Mouse (Mus musculus) layer of hippocampus, adult 18-20 months (tissue): ENCODE results near the gene Tmem74b. TPM values are rescaled to one million over a fixed set of nuclear protein-coding genes. Genes with fewer than 3 reads are reported as not detected.
A peak's percentile ranks its signal among the peaks of the same experiment; 100 is the strongest.

ENCODE experiments used
- DNase-seq, 2 experiments: peaks; one replicate each; pipeline ENCODE4 v3.0.0; 2022; ENCODE audit warnings: low spot score in 2 of 2
- total RNA-seq, 2 experiments: library from RNA; stranded (reverse); gene quantifications; 2 replicates each; pipeline ENCODE4 v1.2.3; 2021

Gene Tmem74b
- total RNA-seq, 2 experiments from 2014 or later, result 4.5 to 4.6 TPM

DNA sequence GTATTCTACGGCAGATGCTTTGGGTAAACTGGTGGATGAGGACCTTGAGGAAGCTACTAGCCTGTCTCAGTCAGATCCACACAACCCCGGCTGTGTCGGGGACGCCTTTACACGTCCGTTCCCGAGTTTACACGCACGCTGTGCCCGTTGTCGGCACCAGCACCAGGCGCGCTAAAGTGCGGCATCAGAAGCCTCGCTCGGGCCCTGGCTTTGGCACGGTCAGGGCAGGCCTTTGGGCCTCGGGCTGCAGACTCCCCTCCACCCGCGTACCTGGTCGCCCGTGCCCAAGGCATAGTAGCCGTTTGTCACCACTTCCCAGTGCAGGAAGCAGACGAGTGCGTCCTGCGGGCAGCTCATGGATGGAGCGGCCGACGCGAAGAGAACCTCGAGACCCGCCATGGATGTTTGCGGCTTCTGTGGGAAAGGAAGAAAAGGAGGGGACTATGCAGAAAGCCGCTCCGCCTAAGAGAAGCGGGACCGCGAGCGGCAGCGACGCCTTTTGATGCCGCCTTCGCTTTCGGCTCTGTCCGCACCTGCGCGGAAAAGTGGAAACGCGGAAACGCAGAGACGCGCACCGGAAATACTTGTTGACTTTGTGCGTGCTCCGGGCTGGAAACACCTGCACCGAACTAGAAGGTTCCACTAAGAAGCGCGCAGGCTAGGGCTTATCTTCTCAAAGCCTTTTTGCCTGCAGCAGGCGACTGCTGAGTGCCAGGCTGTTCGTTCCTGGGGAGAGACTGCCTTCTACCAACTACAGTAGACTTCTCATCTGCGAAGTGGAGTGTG lies 39.1 kb downstream of the Tmem74b start:
- DNase-seq, result peak; percentile 87 to 94

DNA sequence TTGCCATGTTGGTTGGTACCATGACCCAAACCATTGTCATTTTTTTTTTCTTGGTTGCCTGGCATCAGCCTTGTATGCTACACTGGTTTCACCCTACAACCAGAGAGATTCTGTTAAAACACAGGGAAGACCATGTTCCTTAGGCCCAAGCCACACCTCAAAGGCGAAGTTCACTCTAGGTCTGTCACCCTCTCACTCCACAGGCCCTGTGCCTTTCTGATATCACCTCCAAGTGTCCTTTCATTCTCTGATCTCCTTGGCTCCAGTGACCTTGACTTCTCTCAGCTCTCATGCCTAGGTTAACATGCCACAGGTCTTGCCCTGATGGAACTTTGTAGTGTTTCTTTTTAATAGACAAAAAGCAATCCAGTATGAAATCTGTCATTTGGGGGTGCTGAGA lies 40.3 kb downstream of the Tmem74b start:
- DNase-seq, result no peak

DNA sequence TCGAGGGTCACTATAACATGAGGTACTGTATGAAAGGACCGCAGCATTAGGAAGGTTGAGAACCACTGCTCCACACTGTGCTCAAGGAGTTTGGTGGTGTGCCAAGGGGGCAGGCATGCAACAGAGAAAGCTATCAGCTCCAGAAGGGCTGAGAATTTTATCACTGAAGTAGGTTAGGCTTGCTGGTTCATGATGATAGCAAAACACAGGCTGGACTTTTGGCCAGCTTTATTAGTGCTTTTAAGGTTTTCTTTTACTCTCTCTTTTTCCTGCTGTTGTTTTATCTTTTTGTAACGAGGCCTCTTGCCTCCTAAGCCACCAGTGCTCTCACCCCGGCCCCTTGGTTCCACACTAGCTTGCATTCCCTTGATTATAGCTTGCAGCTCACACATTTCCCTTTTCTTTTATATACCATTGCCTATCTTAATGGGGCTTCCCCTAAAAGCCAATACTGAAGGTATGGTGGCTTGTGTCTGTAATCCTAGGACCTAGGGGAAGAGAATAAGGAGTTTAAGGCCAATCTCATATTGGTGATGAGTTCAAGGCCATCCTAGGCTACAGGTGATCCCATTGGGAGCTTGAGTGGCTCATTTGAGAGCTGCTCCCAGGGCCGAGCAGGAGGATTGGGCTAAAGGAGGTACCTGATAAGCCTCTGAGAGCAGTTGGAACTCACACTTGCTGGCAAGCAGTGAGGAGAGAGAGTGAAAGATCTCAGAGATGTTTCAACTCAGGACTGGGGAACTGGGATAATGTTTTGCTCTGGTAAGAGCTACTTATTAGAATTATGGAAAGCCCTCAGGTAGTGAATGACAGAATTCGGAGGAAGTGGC lies 41.3 kb downstream of the Tmem74b start:
- no peak for DNase-seq

DNA sequence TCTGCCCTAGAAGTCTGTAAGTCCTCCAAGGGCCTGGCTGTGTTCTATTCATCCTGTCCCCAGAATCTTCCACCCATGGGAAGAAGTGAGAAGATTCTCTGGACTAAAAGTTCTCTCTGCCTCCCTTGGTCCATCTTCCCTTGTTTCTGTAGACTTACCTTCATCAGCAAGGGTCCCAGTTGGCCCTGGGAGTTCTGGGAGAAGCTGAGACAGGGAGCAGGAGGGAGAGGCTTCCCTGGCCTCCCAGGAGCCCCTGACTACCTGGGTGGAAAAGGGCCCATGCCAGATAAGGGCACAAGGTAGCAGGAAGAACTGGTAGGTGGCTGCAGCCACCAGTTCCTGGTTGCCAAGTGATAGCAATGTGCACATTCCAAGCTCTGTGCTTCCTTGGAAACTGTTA lies 42.0 kb downstream of the Tmem74b start, which contains the start of gene Psmf1:
Gene Psmf1 (minus strand): TSS at position 342 of the 400 bp plus-strand sequence.
- no peak for DNase-seq

DNA sequence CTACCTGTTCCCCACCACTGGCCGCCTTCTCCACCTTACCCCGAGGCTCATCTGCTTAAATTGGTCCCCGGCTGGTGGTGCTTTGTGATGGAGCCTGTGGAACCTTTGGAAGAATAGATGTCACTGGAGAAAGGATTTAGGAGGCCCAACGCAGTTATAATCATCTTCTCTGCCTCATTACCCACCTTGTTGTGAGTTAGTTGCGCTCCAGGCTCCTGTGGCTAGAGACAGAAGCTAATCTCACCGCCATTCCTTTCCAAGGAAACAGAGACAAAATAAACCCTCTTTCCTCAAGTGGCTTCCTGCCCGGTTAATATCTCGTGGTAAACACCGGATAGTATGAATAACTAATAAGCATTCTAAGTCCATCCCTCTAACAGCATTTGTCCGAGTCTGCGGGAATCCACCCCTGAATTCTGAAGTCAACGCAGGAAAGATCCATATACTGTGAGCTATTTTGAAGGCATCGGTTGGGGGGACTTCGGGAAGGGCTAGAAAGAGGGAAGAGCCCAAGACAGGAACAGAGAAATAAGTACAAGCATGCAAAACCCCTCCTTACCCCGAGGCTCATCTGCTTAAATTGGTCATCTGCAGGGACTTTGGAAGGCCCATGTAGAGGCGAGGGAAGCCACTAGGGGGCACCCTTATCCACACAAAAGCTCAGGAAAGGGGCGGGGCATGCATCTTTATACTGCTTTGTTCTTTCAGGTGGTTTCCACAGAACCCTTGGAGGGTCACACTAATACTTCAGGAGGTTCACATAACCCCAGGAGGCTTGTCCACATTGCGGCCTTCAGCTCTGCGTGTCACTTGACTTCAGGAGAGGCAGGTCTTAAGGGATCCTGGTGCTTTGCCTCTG lies 46.3 kb downstream of the Tmem74b start:
- peak; percentile 65 to 83 for DNase-seq

DNA sequence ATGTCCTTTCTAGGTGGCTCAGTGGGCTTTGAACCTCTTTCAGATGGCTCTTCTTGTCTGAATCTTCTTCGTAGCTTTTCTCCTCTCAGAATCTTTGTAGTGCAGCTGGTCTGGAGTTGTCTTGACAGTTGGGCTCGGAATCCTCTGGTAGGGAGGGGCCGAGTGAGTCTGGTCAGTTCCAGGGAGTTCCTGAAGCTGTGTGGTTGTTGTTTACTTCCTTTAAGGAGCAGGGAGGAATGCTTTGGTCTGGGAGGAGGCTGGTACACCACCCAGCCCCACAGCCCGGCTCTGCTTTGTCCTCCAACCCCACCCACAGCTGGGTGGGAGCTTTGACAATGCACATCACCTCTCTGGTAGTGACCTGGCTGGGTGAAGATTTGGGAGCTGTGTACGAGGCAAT lies 49.5 kb downstream of the Tmem74b start:
- no peak for DNase-seq

DNA sequence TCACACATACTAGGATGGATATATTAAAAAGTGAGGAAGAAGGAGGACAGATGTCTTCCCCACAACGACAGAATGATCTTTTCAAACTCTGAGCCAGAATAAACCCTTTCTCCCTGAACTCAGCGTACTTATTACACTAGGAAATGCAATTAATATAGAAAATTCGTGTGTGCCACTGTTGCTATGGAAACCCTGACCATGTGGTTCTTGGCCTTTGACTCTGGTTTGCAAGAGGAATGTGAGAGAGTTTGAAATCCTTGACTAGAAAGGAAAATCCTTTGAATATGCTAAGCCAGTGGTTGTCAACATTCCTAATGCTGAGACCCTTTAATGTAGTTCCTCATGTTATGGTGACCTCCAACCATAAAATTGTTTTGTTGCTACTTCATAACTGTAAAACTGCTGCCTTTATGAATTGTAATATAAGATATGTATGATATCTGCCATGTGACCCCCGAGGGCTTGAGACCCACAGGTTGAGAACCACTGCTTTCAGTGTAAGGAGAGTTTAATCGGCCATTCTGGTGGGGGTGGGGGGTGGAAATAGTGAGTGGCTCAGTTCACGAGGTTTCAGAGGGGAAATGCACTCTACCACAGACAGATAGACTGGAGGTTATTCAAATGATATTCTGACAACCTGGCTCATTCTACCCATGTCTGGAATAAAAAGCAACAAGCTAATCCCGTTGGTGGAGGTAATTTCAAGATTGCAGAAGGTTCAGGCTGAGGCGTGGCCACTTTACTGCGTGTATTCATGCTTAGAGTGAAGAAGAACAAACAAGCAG lies 54.7 kb downstream of the Tmem74b start:
- DNase-seq, result no peak

DNA sequence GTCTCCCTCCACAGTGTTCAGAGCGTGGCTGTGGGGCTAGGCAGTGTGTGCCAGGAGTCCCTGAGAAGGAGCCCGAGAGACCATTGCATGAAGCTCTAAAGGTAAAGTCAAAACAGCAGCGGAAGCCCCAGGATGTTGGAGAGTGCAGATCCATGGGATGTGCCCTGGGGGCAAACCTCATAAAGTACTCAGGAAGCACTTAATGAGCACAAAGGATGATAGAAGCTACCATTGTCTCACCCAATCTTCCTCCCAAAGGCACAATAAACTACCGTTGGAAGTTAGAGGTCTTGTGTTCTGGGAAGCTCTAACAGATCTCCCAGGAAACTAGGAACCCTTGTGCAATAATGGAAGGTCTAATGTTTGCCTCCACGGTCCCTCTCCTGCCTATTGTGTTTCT lies 55.6 kb downstream of the Tmem74b start:
- no peak for DNase-seq

DNA sequence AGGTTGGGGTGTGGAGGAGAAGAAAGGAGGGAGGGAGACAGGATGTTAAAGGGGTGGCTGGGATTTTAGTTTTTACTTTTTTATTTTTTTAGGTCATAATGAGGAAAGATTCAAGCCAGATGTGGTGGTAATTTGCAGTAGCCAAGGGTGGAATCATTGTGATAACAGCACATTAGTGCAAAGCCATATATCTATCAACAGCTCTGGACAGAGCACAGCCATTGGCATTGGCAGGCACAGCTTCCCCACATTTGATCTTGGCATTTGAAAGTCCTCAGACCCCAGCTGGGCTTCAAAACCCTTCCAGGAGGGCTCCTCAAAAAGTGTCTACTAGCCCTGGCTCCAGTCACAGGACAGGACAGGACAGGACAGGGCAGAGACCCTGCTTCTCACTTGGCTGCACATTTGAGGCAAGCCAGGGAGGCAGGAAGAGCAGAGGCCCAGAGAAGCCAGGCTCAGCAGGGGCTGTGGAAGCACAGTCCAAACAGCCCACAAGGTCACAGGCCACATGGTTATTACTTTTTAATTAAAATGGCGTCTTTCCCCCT lies 57.1 kb downstream of the Tmem74b start:
- no peak for DNase-seq

Other genes starting within 250 kb of the Tmem74b start
- gene 4921509C19Rik, start 225.9 kb upstream of the Tmem74b start, total RNA-seq, result not detected
- 100 to 1,000 TPM; 146 to 148 TPM for gene Nsfl1c, start 207.8 kb upstream of the Tmem74b start, total RNA-seq
- 100 to 1,000 TPM; 972 to 973 TPM for gene Fkbp1a, start 159.5 kb upstream of the Tmem74b start, total RNA-seq
- 1 to 10 TPM; 1.7 to 2.5 TPM for gene Sdcbp2, start 129.4 kb upstream of the Tmem74b start, total RNA-seq
- 100 to 1,000 TPM; 403 to 407 TPM for gene Snph, start 69.4 kb upstream of the Tmem74b start, total RNA-seq
- 1 to 10 TPM; 1.3 to 2.2 TPM for gene Rad21l, start 33.5 kb upstream of the Tmem74b start, total RNA-seq
- 10 to 100 TPM; 33.2 to 35.1 TPM for gene Psmf1, start 42.2 kb downstream of the Tmem74b start, total RNA-seq
- gene Rspo4, start 140.9 kb downstream of the Tmem74b start, total RNA-seq, result not detected
- not detected for gene Angpt4, start 209.2 kb downstream of the Tmem74b start, total RNA-seq